Mouse (Mus musculus) erythroblast, embryonic 14.5 days (primary cell): Measurements from ENCODE around the gene Mcoln2.

Source experiments
- GATA1 ChIP-seq: IDR thresholded peaks from 2 replicates; pipeline ENCODE4 v1.6.1; 2012; ENCODE audit warnings: low read length, inconsistent platforms, mixed read lengths
- TAL1 ChIP-seq: IDR thresholded peaks from 3 replicates; pipeline ENCODE4 v1.6.1; 2012; ENCODE audit warnings: low read length, inconsistent platforms, mixed read lengths

DNA sequence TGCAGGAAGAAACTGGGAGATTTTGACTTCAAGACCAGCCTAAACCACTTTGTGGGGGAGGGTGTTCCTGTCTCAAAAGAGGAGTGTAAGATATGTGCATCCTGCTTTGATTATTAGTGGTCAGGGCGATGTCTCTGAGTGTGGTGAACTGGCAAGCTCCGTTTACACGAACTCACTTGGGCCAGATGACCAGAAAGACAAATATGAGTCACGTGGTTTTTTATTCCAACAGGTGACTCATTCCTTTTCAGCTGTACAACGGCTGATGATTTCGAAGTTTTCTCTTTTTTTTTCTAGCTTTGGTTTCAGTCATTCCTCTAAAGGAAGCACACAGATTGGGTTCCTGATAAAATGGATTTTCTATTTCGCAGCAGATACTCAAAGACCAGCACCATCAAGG, 27.7 kb downstream of the Mcoln2 start:
- TF ChIP-seq TAL1 (no peak), GATA1 (no peak)
